Mouse (Mus musculus) heart, embryonic 13.5 days (tissue): ENCODE measurements around the gene Strn3. TPM values are rescaled to one million over a fixed set of nuclear protein-coding genes. Genes with fewer than 3 reads are reported as not detected.
"Not testable (repeated sequence)": the region's sequence is repeated elsewhere in the genome, so short reads cannot be mapped to it uniquely, and the experiment has no call there.

Experiments
- ATAC-seq: fragments of 200-750 bp; cut with Nextera tagmentation; 2 replicates; pipeline ENCODE4 v1.8.0; 2017; ENCODE audit warnings: moderate TSS enrichment; ENCODE audit not compliant: insufficient number of reproducible peaks, low FRiP score, low TSS enrichment; ENCODE audit errors: extremely low read depth
- H3K27ac ChIP-seq: fragments of 300-500 bp; sonication (generic); replicated peaks from 2 replicates; pipeline ENCODE4 v1.5.1; 2015; ENCODE audit warnings: moderate library complexity, mild to moderate bottlenecking, inconsistent platforms
- H3K27me3 ChIP-seq: fragments of 300-500 bp; sonication (generic); replicated peaks from 2 replicates; pipeline ENCODE4 v1.6.1; 2015; ENCODE audit warnings: mild to moderate bottlenecking, inconsistent platforms
- H3K36me3 ChIP-seq: fragments of 300-500 bp; sonication (generic); 2 replicates; pipeline ENCODE4 v1.6.1; 2015; ENCODE audit warnings: mild to moderate bottlenecking, inconsistent platforms
- H3K4me1 ChIP-seq: fragments of 300-500 bp; sonication (generic); 2 replicates; pipeline ENCODE4 v1.6.1; 2015; ENCODE audit warnings: inconsistent platforms
- H3K4me2 ChIP-seq: fragments of 300-500 bp; sonication (generic); 2 replicates; pipeline ENCODE4 v1.6.1; 2015; ENCODE audit warnings: inconsistent platforms, mild to moderate bottlenecking, moderate library complexity
- H3K4me3 ChIP-seq: fragments of 300-500 bp; sonication (generic); 2 replicates; pipeline ENCODE4 v1.5.1; 2015; ENCODE audit warnings: moderate library complexity, mild to moderate bottlenecking, inconsistent platforms
- H3K9ac ChIP-seq: fragments of 300-500 bp; sonication (generic); 2 replicates; pipeline ENCODE4 v1.6.1; 2015; ENCODE audit warnings: inconsistent platforms, mild to moderate bottlenecking, moderate library complexity
- H3K9me3 ChIP-seq: fragments of 300-500 bp; sonication (generic); 2 replicates; pipeline ENCODE4 v1.6.1; 2016; ENCODE audit warnings: inconsistent platforms
- WGBS: fragments of 180-500 bp; shearing (Covaris S2); methylation state at CpG from one replicate; pipeline ENCODE4 v1.1.7; 2015; ENCODE audit warnings: mixed read lengths; 5-methylcytosine and 5-hydroxymethylcytosine counted together
- polyA plus RNA-seq: library from polyadenylated mRNA; unstranded; fragments of >200 nt; fragmentation: Nextera tagmentation; extraction: Ambion mirVana; gene quantifications from 2 replicates; pipeline ENCODE4 v1.2.1, GENCODE M21; 2015

Gene Strn3
- polyA plus RNA-seq, 1 experiment from 2014 or later = 37.3 TPM

- ATAC-seq = no peak
- H3K27ac ChIP-seq = peak overlapping the region; percentile 82
These were observed 1.7 kb upstream of the Strn3 start for GRCm38 (mm10) chr12:51693419-51693818.

GRCm38 (mm10) chr12:51692870-51693269 lies 1.2 kb upstream of the Strn3 start:
- H3K36me3 ChIP-seq, H3K27me3 ChIP-seq, H3K9me3 ChIP-seq, ATAC-seq: not testable (repeated sequence)
- Histone ChIP-seq H3K27ac (peak overlapping the region; percentile 100), H3K4me3 (peak overlapping the region; percentile 99), H3K9ac (peak overlapping the region; percentile 37), H3K4me1 (peaks cover 48% of the 10 kb centered on the region), H3K4me2 (peak overlapping the region; percentile 87)
- WGBS = 69% methylated on average over 10 of the region's 10 CpGs

More at GRCm38 (mm10) chr12:51693419-51693818, 1.7 kb upstream of the Strn3 start:
- Histone ChIP-seq H3K36me3 (0 out of 2 replicates have a peak, but pooled peaks cover 2% of the 10 kb centered on the region), H3K9me3 (no peaks in the 10 kb centered on the region), H3K4me1 (peaks cover 43% of the 10 kb centered on the region), H3K9ac (no peak overlapping the region), H3K27me3 (no peaks in the 10 kb centered on the region), H3K4me2 (no peak overlapping the region), H3K4me3 (no peak overlapping the region)
- WGBS = 71% methylated on average over 3 of the region's 3 CpGs

- Histone ChIP-seq H3K36me3 (0 out of 2 replicates have a peak, but pooled peaks cover 2% of the 10 kb centered on the region), H3K4me2 (peak within 1 kb of the TSS; percentile 87), H3K4me3 (peak within 1 kb of the TSS; percentile 99), H3K4me1 (peaks cover 53% of the 10 kb centered on the region), H3K27ac (peak within 1 kb of the TSS; percentile 100), H3K9me3 (no peaks in the 10 kb centered on the region), H3K9ac (peak within 1 kb of the TSS; percentile 100), H3K27me3 (no peaks in the 10 kb centered on the region)
- 2% methylated on average over 99 of the region's 108 CpGs for WGBS
- peak; percentile 73 for ATAC-seq
These were observed 528 bp downstream of the Strn3 start, which contains the start of gene Ap4s1 for GRCm38 (mm10) chr12:51690893-51691844. Gene Ap4s1 (plus strand): TSS chr12:51691033.

- 86% methylated on average over 2 of the region's 2 CpGs for WGBS
- Histone ChIP-seq H3K9me3 (no peaks in the 10 kb centered on the region), H3K4me1 (peaks cover 34% of the 10 kb centered on the region), H3K36me3 (0 out of 2 replicates have a peak, but pooled peaks cover 2% of the 10 kb centered on the region), H3K9ac (no peak overlapping the region), H3K27ac (no peak overlapping the region), H3K4me3 (no peak overlapping the region), H3K4me2 (no peak overlapping the region), H3K27me3 (no peaks in the 10 kb centered on the region)
- ATAC-seq = no peak
These were observed 3.2 kb downstream of the Strn3 start for GRCm38 (mm10) chr12:51688546-51688945.

- Histone ChIP-seq H3K4me2 (no peak overlapping the region), H3K4me3 (no peak overlapping the region), H3K9me3 (no peaks in the 10 kb centered on the region), H3K4me1 (peaks cover 72% of the 10 kb centered on the region), H3K27me3 (no peaks in the 10 kb centered on the region), H3K36me3 (peaks cover 7% of the 10 kb centered on the region; the same call in 1 of the 2 replicates), H3K27ac (no peak overlapping the region), H3K9ac (no peak overlapping the region)
- ATAC-seq = no peak
- 47% methylated on average over 1 of the region's 1 CpGs for WGBS
These were observed 12.9 kb downstream of the Strn3 start for GRCm38 (mm10) chr12:51678844-51679243.

GRCm38 (mm10) chr12:51676442-51676841 lies 15.3 kb downstream of the Strn3 start:
- Histone ChIP-seq H3K9ac (no peak overlapping the region), H3K27ac (no peak overlapping the region), H3K9me3 (no peaks in the 10 kb centered on the region), H3K4me1 (peaks cover 85% of the 10 kb centered on the region), H3K4me3 (no peak overlapping the region), H3K27me3 (no peaks in the 10 kb centered on the region), H3K4me2 (no peak overlapping the region), H3K36me3 (no peaks in the 10 kb centered on the region)
- no peak for ATAC-seq
- 32% methylated on average over 2 of the region's 2 CpGs for WGBS

GRCm38 (mm10) chr12:51673270-51673669 lies 18.4 kb downstream of the Strn3 start:
- Histone ChIP-seq H3K4me3 (no peak overlapping the region), H3K9me3 (no peaks in the 10 kb centered on the region), H3K4me2 (no peak overlapping the region), H3K27ac (no peak overlapping the region), H3K4me1 (peaks cover 75% of the 10 kb centered on the region), H3K9ac (no peak overlapping the region), H3K36me3 (no peaks in the 10 kb centered on the region), H3K27me3 (no peaks in the 10 kb centered on the region)
- no peak for ATAC-seq
- WGBS = 50% methylated on average over 4 of the region's 4 CpGs

GRCm38 (mm10) chr12:51671231-51671891 lies 20.3 kb downstream of the Strn3 start:
- Histone ChIP-seq H3K36me3 (no peaks in the 10 kb centered on the region), H3K27me3 (no peaks in the 10 kb centered on the region), H3K9ac (no peak overlapping the region), H3K9me3 (no peaks in the 10 kb centered on the region), H3K4me2 (no peak overlapping the region), H3K27ac (no peak overlapping the region; the same call in 1 of the 2 replicates), H3K4me3 (no peak overlapping the region), H3K4me1 (peaks cover 71% of the 10 kb centered on the region)
- WGBS = 49% methylated on average over 5 of the region's 5 CpGs
- ATAC-seq = no peak

- H3K9ac ChIP-seq = no peak overlapping the region; the same call in 1 of the 2 replicates
- 64% methylated on average over 4 of the region's 4 CpGs for WGBS
These were observed 24.8 kb downstream of the Strn3 start for GRCm38 (mm10) chr12:51666708-51667430.

GRCm38 (mm10) chr12:51663908-51664307 lies 27.8 kb downstream of the Strn3 start:
- ATAC-seq = no peak
- no peak overlapping the region for H3K9ac ChIP-seq

More at GRCm38 (mm10) chr12:51666708-51667430, 24.8 kb downstream of the Strn3 start:
- no peak for ATAC-seq
- H3K27me3 ChIP-seq = no peaks in the 10 kb centered on the region
- no peaks in the 10 kb centered on the region for H3K9me3 ChIP-seq
- H3K4me3 ChIP-seq = no peak overlapping the region
- peaks cover 58% of the 10 kb centered on the region for H3K4me1 ChIP-seq
- no peaks in the 10 kb centered on the region for H3K36me3 ChIP-seq
- H3K4me2 ChIP-seq = no peak overlapping the region
- 0 out of 2 replicates have a peak overlapping the region, but pooled peaks have one; percentile 39 for H3K27ac ChIP-seq

GRCm38 (mm10) chr12:51663011-51663410 lies 28.7 kb downstream of the Strn3 start:
- no peaks in the 10 kb centered on the region for H3K27me3 ChIP-seq
- no peak overlapping the region for H3K9ac ChIP-seq
- H3K9me3 ChIP-seq = no peaks in the 10 kb centered on the region
- H3K4me2 ChIP-seq = no peak overlapping the region
- H3K36me3 ChIP-seq = no peaks in the 10 kb centered on the region
- no peak overlapping the region for H3K27ac ChIP-seq
- no peak overlapping the region for H3K4me3 ChIP-seq
- ATAC-seq = no peak
- peaks cover 42% of the 10 kb centered on the region for H3K4me1 ChIP-seq

More at GRCm38 (mm10) chr12:51663908-51664307, 27.8 kb downstream of the Strn3 start:
- Histone ChIP-seq H3K27me3 (no peaks in the 10 kb centered on the region), H3K4me3 (no peak overlapping the region), H3K36me3 (no peaks in the 10 kb centered on the region), H3K27ac (no peak overlapping the region), H3K4me1 (peaks cover 45% of the 10 kb centered on the region), H3K9me3 (no peaks in the 10 kb centered on the region), H3K4me2 (no peak overlapping the region)
